Mouse (Mus musculus): Measurements from ENCODE around the gene Nav2.

The Nav2 gene

DNA sequence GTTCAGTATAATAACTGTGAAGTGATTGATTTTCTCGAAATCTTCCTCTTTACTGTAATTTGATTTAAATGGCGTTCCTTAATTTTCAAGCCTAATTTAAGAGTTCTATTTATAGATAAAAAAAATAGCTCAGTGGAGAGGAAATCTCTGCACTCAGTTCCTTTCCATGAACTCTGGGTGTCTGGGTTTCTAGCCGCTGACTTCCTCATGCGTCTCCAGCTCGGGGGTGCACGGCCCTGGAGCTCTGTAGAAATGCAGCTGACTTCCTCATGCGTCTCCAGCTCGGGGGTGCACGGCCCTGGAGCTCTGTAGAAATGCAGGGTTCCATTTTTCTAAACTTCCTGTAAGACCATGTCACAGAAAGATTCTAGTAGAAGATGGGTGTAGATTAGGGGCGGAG lies 90.1 kb downstream of the Nav2 start:
- H3K4me1 ChIP-seq (replicated peaks; ENCODE audit: low read depth, low read length), result peaks cover 27% of the 10 kb centered on the region
- no peak for TF ChIP-seq NANOG (IDR thresholded peaks at IDR 0.05; ENCODE audit: borderline replicate concordance, low read length)
- TF ChIP-seq CTCF (conservative IDR thresholded peaks at IDR 0.05; ENCODE audit: low read length), result no peak
- TF ChIP-seq POU5F1 (IDR thresholded peaks at IDR 0.05; ENCODE audit: borderline replicate concordance, low read length), result no peak
- no peaks in the 10 kb centered on the region for H3K36me3 ChIP-seq (ENCODE audit: insufficient read depth, low read length)
- 0 out of 2 replicates have a peak, but pooled peaks cover 6% of the 10 kb centered on the region for H3K9me3 ChIP-seq (ENCODE audit: low read length)
- no peak overlapping the region for H3K4me3 ChIP-seq (replicated peaks; ENCODE audit: low read length)
- no peaks in the 10 kb centered on the region; the same call in 1 of the 2 replicates for H3K27me3 ChIP-seq (ENCODE audit: insufficient read depth, low read length)

DNA sequence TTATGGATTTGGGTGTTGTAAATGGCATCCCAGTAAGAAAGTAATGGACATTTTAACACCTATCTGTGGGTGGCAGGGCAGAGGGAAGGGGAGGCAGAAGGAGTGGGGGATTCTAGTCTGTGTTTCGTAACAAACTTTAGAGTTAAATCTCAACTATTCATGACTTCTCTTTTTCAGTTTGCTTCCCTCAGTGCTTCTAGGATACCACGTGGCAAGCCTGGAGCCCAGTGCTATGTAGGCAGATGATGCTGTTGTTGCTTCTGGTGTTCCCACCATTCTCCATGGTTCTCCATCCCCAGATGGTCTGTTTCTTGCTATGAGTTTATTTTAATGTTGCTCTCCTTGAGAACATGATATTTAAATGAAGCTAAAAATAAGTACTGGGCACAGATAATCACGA lies 92.3 kb downstream of the Nav2 start:
- Histone ChIP-seq H3K9me3 (ENCODE audit: low read length) (0 out of 2 replicates have a peak, but pooled peaks cover 1% of the 10 kb centered on the region), H3K27me3 (ENCODE audit: insufficient read depth, low read length) (no peaks in the 10 kb centered on the region; the same call in 1 of the 2 replicates)
- TF ChIP-seq POU5F1 (IDR thresholded peaks at IDR 0.05; ENCODE audit: borderline replicate concordance, low read length) (no peak), NANOG (IDR thresholded peaks at IDR 0.05; ENCODE audit: borderline replicate concordance, low read length) (no peak), CTCF (conservative IDR thresholded peaks at IDR 0.05; ENCODE audit: low read length) (no peak)

DNA sequence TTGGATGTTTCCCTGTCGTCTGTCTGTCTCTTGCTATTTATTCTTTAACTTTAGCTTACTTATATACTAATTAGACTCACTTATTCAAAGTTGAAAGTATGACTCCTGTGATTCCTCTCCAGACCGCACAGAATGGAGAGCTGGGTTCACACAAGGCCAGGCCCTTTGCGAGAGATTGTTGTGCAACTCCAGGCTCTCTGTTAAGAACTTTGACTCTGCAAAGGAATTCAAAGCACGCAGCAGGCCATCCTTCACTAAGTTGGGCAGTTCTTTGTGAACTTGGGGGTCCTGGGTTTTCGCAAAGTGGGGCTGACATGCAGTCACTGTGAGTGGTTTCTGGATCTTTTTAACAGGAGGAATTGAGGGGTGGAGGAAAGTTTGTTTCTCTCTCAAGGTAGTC lies 95.9 kb downstream of the Nav2 start:
- TF ChIP-seq POU5F1 (IDR thresholded peaks at IDR 0.05; ENCODE audit: borderline replicate concordance, low read length) (no peak), CTCF (conservative IDR thresholded peaks at IDR 0.05; ENCODE audit: low read length) (no peak), NANOG (IDR thresholded peaks at IDR 0.05; ENCODE audit: borderline replicate concordance, low read length) (no peak)
- peaks cover 17% of the 10 kb centered on the region for H3K4me1 ChIP-seq (replicated peaks; ENCODE audit: low read depth, low read length)
- H3K9me3 ChIP-seq (ENCODE audit: low read length), result no peaks in the 10 kb centered on the region
- no peaks in the 10 kb centered on the region for H3K36me3 ChIP-seq (ENCODE audit: insufficient read depth, low read length)
- H3K4me3 ChIP-seq (replicated peaks; ENCODE audit: low read length), result no peak overlapping the region
- H3K27me3 ChIP-seq (ENCODE audit: insufficient read depth, low read length), result no peaks in the 10 kb centered on the region; the same call in 1 of the 2 replicates

More for the DNA sequence above, 92.3 kb downstream of the Nav2 start:
- H3K36me3 ChIP-seq (ENCODE audit: insufficient read depth, low read length), result no peaks in the 10 kb centered on the region
- H3K4me1 ChIP-seq (replicated peaks; ENCODE audit: low read depth, low read length), result peaks cover 17% of the 10 kb centered on the region
- H3K4me3 ChIP-seq (replicated peaks; ENCODE audit: low read length), result no peak overlapping the region

DNA sequence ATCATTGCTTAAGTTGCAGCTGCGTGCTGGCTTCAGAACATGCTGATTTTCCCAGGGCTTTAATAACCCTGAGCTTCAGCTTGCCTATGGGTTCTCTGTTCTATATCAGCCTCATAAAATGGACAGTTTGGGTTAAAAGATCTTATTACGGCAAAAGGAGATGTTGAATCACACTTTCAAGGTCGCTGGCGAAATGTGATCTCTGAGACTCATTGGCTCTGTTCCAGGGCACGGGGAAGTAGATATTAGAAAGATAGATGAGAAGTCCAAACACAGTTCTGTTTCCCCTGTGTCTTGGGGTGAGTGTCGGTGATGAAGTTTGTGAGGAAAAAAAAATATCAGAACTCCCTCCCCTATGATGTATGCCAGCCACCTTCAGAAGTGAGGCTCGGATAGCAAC lies 98.4 kb downstream of the Nav2 start:
- no peak for TF ChIP-seq POU5F1 (IDR thresholded peaks at IDR 0.05; ENCODE audit: borderline replicate concordance, low read length)
- TF ChIP-seq CTCF (conservative IDR thresholded peaks at IDR 0.05; ENCODE audit: low read length), result no peak
- no peak for TF ChIP-seq NANOG (IDR thresholded peaks at IDR 0.05; ENCODE audit: borderline replicate concordance, low read length)
- H3K9me3 ChIP-seq (ENCODE audit: low read length), result no peaks in the 10 kb centered on the region
- H3K36me3 ChIP-seq (ENCODE audit: insufficient read depth, low read length), result no peaks in the 10 kb centered on the region
- H3K27me3 ChIP-seq (ENCODE audit: insufficient read depth, low read length), result 0 out of 2 replicates have a peak, but pooled peaks cover 3% of the 10 kb centered on the region
- no peak overlapping the region for H3K4me3 ChIP-seq (replicated peaks; ENCODE audit: low read length)
- H3K4me1 ChIP-seq (replicated peaks; ENCODE audit: low read depth, low read length), result peaks cover 10% of the 10 kb centered on the region

DNA sequence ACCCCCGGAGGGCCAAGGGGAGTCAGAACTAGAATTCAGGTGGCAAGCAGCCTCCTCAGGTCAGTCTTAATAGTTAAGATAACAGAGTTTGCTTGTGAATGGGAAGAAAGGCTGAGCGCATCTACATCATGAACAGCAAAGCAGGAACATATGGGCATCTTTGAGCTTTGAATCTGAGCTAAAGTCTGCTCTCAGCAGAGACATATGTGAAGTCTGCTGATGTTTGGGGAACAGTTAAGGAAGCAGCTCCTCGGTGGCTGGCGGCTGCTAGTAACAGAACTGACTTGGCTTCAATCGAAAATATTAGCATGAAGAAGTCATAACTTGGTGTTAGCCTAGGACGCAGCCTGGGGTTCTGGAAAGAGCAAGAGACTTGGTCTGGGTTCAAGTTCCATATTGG lies 102.2 kb downstream of the Nav2 start:
- no peaks in the 10 kb centered on the region for H3K36me3 ChIP-seq (ENCODE audit: insufficient read depth, low read length)
- TF ChIP-seq CTCF (conservative IDR thresholded peaks at IDR 0.05; ENCODE audit: low read length) (no peak), NANOG (IDR thresholded peaks at IDR 0.05; ENCODE audit: borderline replicate concordance, low read length) (no peak), POU5F1 (IDR thresholded peaks at IDR 0.05; ENCODE audit: borderline replicate concordance, low read length) (no peak)
- no peak overlapping the region for H3K4me3 ChIP-seq (replicated peaks; ENCODE audit: low read length)
- H3K27me3 ChIP-seq (ENCODE audit: insufficient read depth, low read length), result 0 out of 2 replicates have a peak, but pooled peaks cover 3% of the 10 kb centered on the region
- no peaks in the 10 kb centered on the region for H3K4me1 ChIP-seq (replicated peaks; ENCODE audit: low read depth, low read length)
- H3K9me3 ChIP-seq (ENCODE audit: low read length), result no peaks in the 10 kb centered on the region

DNA sequence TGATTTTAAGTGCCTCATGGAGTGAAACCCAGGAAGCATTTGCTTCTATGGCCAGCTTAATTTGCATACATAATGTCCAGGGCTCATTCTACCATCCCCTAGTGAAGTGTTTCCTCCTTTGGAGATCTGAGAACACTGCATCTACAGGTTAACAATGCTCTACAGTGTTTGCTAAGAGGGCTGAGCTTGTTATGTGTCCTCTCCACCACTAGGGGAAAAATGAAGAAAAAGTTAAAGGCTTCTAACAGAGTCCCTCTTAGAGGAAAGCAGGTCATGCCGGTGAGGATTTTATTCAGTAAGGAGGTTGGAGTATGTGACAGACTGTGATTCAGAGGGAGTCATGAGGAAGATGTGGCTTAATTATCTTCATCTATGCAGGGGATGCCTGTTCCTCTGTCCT lies 103.5 kb downstream of the Nav2 start:
- H3K4me1 ChIP-seq (replicated peaks; ENCODE audit: low read depth, low read length), result no peaks in the 10 kb centered on the region
- H3K27me3 ChIP-seq (ENCODE audit: insufficient read depth, low read length), result 0 out of 2 replicates have a peak, but pooled peaks cover 3% of the 10 kb centered on the region
- TF ChIP-seq POU5F1 (IDR thresholded peaks at IDR 0.05; ENCODE audit: borderline replicate concordance, low read length) (no peak), NANOG (IDR thresholded peaks at IDR 0.05; ENCODE audit: borderline replicate concordance, low read length) (no peak), CTCF (conservative IDR thresholded peaks at IDR 0.05; ENCODE audit: low read length) (no peak)

DNA sequence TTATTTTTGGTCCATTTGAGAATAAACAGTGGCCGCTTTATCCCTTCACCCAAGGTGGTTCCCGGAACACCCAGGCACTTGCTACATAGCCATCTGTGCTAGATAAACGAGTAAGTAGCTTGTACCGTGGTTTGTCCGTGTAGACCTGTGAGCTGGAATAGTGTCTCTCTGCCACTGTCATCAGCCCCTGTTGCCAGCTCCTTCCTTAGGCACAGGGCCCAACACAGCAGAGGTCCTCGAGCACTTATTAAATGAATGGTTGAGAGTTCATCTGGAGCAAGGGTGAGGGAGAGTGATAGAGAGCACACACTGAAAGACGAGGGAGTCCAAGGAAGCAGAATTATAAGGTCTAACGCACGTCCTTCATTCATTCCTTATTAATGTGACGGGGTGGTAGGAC lies 106.0 kb downstream of the Nav2 start:
- Histone ChIP-seq H3K27me3 (ENCODE audit: insufficient read depth, low read length) (peaks cover 3% of the 10 kb centered on the region; the same call in 1 of the 2 replicates), H3K36me3 (ENCODE audit: insufficient read depth, low read length) (no peaks in the 10 kb centered on the region), H3K9me3 (ENCODE audit: low read length) (no peaks in the 10 kb centered on the region), H3K4me3 (replicated peaks; ENCODE audit: low read length) (no peak overlapping the region), H3K4me1 (replicated peaks; ENCODE audit: low read depth, low read length) (no peaks in the 10 kb centered on the region)
- TF ChIP-seq POU5F1 (IDR thresholded peaks at IDR 0.05; ENCODE audit: borderline replicate concordance, low read length) (no peak), NANOG (IDR thresholded peaks at IDR 0.05; ENCODE audit: borderline replicate concordance, low read length) (no peak), CTCF (conservative IDR thresholded peaks at IDR 0.05; ENCODE audit: low read length) (no peak)

More for the DNA sequence above, 103.5 kb downstream of the Nav2 start:
- no peaks in the 10 kb centered on the region for H3K36me3 ChIP-seq (ENCODE audit: insufficient read depth, low read length)
- no peaks in the 10 kb centered on the region for H3K9me3 ChIP-seq (ENCODE audit: low read length)
- H3K4me3 ChIP-seq (replicated peaks; ENCODE audit: low read length), result no peak overlapping the region

DNA sequence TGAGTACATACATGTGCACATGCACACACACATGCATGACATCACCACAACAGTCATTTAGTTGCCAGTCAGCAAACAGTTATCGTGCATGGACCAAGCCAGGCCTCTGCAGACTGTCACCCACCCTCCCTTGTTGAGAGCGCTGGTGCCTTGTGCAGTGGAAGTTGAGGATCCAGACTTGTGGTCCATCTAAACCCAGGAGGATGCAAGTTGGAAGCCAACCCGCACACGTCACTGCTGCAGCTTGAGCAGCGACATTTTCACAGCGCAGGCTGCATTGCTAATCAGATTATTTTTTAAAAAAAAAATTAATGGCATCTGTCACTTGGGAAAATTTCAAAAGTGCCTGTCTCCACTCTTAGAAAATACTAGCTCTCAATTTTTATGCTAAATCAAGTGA lies 106.8 kb downstream of the Nav2 start:
- TF ChIP-seq POU5F1 (IDR thresholded peaks at IDR 0.05; ENCODE audit: borderline replicate concordance, low read length), result no peak
- TF ChIP-seq NANOG (IDR thresholded peaks at IDR 0.05; ENCODE audit: borderline replicate concordance, low read length), result no peak
- no peak for TF ChIP-seq CTCF (conservative IDR thresholded peaks at IDR 0.05; ENCODE audit: low read length)
- no peaks in the 10 kb centered on the region for H3K4me1 ChIP-seq (replicated peaks; ENCODE audit: low read depth, low read length)
- no peaks in the 10 kb centered on the region for H3K9me3 ChIP-seq (ENCODE audit: low read length)
- H3K27me3 ChIP-seq (ENCODE audit: insufficient read depth, low read length), result no peaks in the 10 kb centered on the region; the same call in 1 of the 2 replicates
- no peak overlapping the region for H3K4me3 ChIP-seq (replicated peaks; ENCODE audit: low read length)
- H3K36me3 ChIP-seq (ENCODE audit: insufficient read depth, low read length), result no peaks in the 10 kb centered on the region

DNA sequence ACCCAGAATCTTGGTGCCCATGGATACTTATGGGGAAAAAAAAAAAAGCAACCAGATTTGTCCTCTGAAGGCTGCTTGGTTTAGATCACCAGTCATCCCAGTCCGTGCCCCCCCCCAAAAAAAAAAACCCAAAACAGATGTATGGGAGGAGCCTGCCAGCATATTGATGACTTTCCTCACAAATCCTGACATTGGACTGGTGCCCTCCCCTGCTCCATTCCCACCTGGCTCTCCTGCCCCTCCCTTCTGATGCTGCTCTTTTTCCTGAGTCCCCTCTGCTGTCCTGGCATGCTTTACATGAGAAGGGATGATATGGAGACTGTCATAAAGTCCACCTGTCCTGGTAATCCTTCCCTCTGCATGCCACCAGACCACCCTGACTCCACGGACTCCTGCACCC lies 107.6 kb downstream of the Nav2 start:
- TF ChIP-seq CTCF (conservative IDR thresholded peaks at IDR 0.05; ENCODE audit: low read length), result no peak
- TF ChIP-seq POU5F1 (IDR thresholded peaks at IDR 0.05; ENCODE audit: borderline replicate concordance, low read length), result no peak
- no peak for TF ChIP-seq NANOG (IDR thresholded peaks at IDR 0.05; ENCODE audit: borderline replicate concordance, low read length)
- H3K27me3 ChIP-seq (ENCODE audit: insufficient read depth, low read length), result no peaks in the 10 kb centered on the region; the same call in 1 of the 2 replicates

More for the DNA sequence above, 107.6 kb downstream of the Nav2 start:
- no peaks in the 10 kb centered on the region for H3K4me1 ChIP-seq (replicated peaks; ENCODE audit: low read depth, low read length)
- no peaks in the 10 kb centered on the region for H3K36me3 ChIP-seq (ENCODE audit: insufficient read depth, low read length)
- H3K9me3 ChIP-seq (ENCODE audit: low read length), result no peaks in the 10 kb centered on the region
- no peak overlapping the region for H3K4me3 ChIP-seq (replicated peaks; ENCODE audit: low read length)

All from E14TG2a.4 (cell line).